Mouse (Mus musculus) NIH3T3 (cell line): ENCODE measurements around the gene Fam81a.

Experiments used
- DNase-seq: peaks from one replicate; pipeline ENCODE4 v3.0.0-alpha.2; 2012; ENCODE audit warnings: low read depth

Gene Fam81a

GRCm38 (mm10) chr9:70109279-70109678, 33.1 kb downstream of the Fam81a start:
- peak; percentile 90 for DNase-seq

GRCm38 (mm10) chr9:70108151-70108550, 34.2 kb downstream of the Fam81a start:
- no peak for DNase-seq

GRCm38 (mm10) chr9:70105573-70105972, 36.8 kb downstream of the Fam81a start:
- DNase-seq: peak; percentile 30

- peak; percentile 43 for DNase-seq
Observed at GRCm38 (mm10) chr9:70103106-70103505, 39.3 kb downstream of the Fam81a start.

- DNase-seq: peak; percentile 16
Observed at GRCm38 (mm10) chr9:70097542-70097941, 44.8 kb downstream of the Fam81a start.

GRCm38 (mm10) chr9:70095016-70095415, 47.3 kb downstream of the Fam81a start:
- DNase-seq: no peak

GRCm38 (mm10) chr9:70090541-70090940, 51.8 kb downstream of the Fam81a start:
- DNase-seq: no peak

GRCm38 (mm10) chr9:70088786-70089096, 53.6 kb downstream of the Fam81a start:
- no peak for DNase-seq

- DNase-seq: peak; percentile 43
Observed at GRCm38 (mm10) chr9:70088041-70088785, 54.1 kb downstream of the Fam81a start.

GRCm38 (mm10) chr9:70087379-70087778, 55.0 kb downstream of the Fam81a start:
- no peak for DNase-seq

GRCm38 (mm10) chr9:70086091-70086490, 56.3 kb downstream of the Fam81a start:
- DNase-seq: no peak

- DNase-seq: peak; percentile 55
Observed at GRCm38 (mm10) chr9:70084107-70084506, 58.3 kb downstream of the Fam81a start.

- DNase-seq: no peak
Observed at GRCm38 (mm10) chr9:70082357-70083204, 59.8 kb downstream of the Fam81a start.

- DNase-seq: no peak
Observed at GRCm38 (mm10) chr9:70081767-70082166, 60.6 kb downstream of the Fam81a start.

- DNase-seq: peak; percentile 76
Observed at GRCm38 (mm10) chr9:70080976-70081375, 61.4 kb downstream of the Fam81a start.

GRCm38 (mm10) chr9:70080027-70080800, 62.1 kb downstream of the Fam81a start:
- DNase-seq: peak; percentile 50

- no peak for DNase-seq
Observed at GRCm38 (mm10) chr9:70078034-70078433, 64.3 kb downstream of the Fam81a start.

- no peak for DNase-seq
Observed at GRCm38 (mm10) chr9:70077170-70077569, 65.2 kb downstream of the Fam81a start.

GRCm38 (mm10) chr9:70072387-70072786, 70.0 kb downstream of the Fam81a start:
- DNase-seq: no peak

- DNase-seq: peak; percentile 37
Observed at GRCm38 (mm10) chr9:70069961-70070435, 72.4 kb downstream of the Fam81a start.

GRCm38 (mm10) chr9:70067497-70067896, 74.9 kb downstream of the Fam81a start:
- no peak for DNase-seq

GRCm38 (mm10) chr9:70062012-70062411, 80.3 kb downstream of the Fam81a start:
- DNase-seq: no peak
